In the genomic region with DNA sequence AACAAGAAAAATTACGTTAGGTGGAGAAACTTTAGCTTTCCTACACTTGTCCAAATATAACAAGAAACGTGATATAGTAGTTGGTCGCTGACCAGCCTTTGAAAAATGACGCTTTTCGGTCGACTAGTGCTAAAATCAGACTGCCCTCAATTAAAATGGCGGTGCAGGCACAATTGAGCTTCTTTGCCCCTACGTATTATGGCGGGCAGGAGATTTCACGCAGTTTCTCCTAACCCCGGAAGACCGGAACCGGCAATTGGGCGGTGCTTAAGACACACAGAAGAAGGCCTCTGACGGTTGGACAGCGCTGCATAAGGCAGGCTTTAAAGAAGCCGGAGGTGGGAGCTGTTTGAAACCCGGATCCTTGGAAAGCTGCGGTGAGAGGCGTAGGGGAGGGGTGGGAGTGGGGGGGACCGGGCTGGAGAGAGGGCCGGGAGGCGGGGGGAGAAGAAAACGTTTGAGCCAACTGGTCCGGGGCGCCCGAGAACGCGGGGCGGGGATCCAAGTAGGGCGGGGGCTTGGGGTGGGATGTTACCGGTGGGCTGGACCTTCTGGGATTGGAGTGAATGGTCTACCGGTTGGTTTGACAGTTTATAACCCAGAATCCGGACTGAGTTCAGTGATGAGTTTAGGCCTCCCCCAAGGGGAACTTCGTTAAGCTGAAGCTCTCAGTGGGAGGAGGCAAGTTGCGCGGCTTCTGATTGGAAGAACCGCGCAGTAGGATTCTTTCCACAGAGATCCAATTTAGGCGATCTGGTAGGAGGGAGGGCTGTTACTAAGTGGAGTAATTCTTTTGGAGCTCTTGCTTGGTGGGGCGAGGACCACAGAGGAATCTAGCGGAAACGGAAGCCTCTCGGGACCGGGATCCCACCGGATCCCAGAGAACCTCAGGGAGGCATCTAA, we compare ENCODE assay signal across 8 mouse cellular contexts. TPM values are rescaled to one million over a fixed set of nuclear protein-coding genes. Genes with fewer than 3 reads are reported as not detected.
DNase-seq lines count a peak whose midpoint lies in the region; ATAC-seq and TF ChIP-seq lines count a peak whose summit lies in the region.

No protein-coding gene starts in this region.

- H3K9me3 ChIP-seq in kidney, embryonic 14.5 days (ENCODE audit: control insufficient read depth, low read length) = no peaks in the 10 kb centered on the region
- H3K9me3 ChIP-seq in limb, embryonic 15.5 days = no peaks in the 10 kb centered on the region

- peak overlapping the region; percentile 91 for H3K9ac ChIP-seq in kidney, embryonic 14.5 days (ENCODE audit: low read depth, low read length)
- H3K9ac ChIP-seq in limb, embryonic 15.5 days = peak overlapping the region; percentile 88

- no peaks in the 10 kb centered on the region for H3K27me3 ChIP-seq in kidney, embryonic 14.5 days (ENCODE audit: control insufficient read depth, insufficient read depth, low read length)
- H3K27me3 ChIP-seq in limb, embryonic 15.5 days = no peaks in the 10 kb centered on the region

- TF ChIP-seq POLR2A in bone marrow macrophage, adult 2 months (IDR thresholded peaks at IDR 0.05; ENCODE audit: borderline replicate concordance, low read depth, low read length) = peak; percentile 15; the same call in 1 of the 2 replicates
- TF ChIP-seq POLR2A in embryonic fibroblast, embryonic 13.5 days (IDR thresholded peaks at IDR 0.05; ENCODE audit: low read depth, low read length) = peak; percentile 81

- peaks cover 4% of the 10 kb centered on the region for H3K4me1 ChIP-seq in bone marrow macrophage, adult 2 months (ENCODE audit: control insufficient read depth, insufficient read depth, low read length)
- peaks cover 5% of the 10 kb centered on the region; the same call in 1 of the 2 replicates for H3K4me1 ChIP-seq in embryonic fibroblast, embryonic 13.5 days (ENCODE audit: control insufficient read depth, insufficient read depth, low read length)
- peaks cover 10% of the 10 kb centered on the region for H3K4me1 ChIP-seq in kidney, embryonic 14.5 days (ENCODE audit: control insufficient read depth, insufficient read depth, low read length)
- H3K4me1 ChIP-seq in limb, embryonic 15.5 days = peaks cover 11% of the 10 kb centered on the region

- DNase-seq in A20 (ENCODE audit: low read depth, low spot score) = peak; percentile 96
- peak; percentile 96 for DNase-seq in heart, adult 9 months (ENCODE audit: low spot score in 2 of 2)
- DNase-seq in monocyte, adult 2 months (ENCODE audit: low read depth in 1 of 2, low spot score in 2 of 2) = peak; percentile 77 to 83
- peak; percentile 93 to 96 for DNase-seq in spleen, postnatal 36 days (ENCODE audit: low spot score in 2 of 2)

- peak; percentile 94 for ATAC-seq in kidney, embryonic 14.5 days (ENCODE audit: low FRiP score, low TSS enrichment)
- ATAC-seq in limb, embryonic 15.5 days (ENCODE audit: insufficient number of reproducible peaks, low FRiP score, low TSS enrichment, low read depth) = peak; percentile 93

- WGBS in kidney, embryonic 14.5 days = 1% methylated on average over 46 of the region's 46 CpGs
- under 1% methylated on average over 44 of the region's 46 CpGs for WGBS in limb, embryonic 15.5 days

- TF ChIP-seq CTCF in bone marrow macrophage, adult 2 months (IDR thresholded peaks at IDR 0.05; ENCODE audit: low read depth, low read length) = no peak
- no peak for TF ChIP-seq CTCF in embryonic fibroblast, embryonic 13.5 days (IDR thresholded peaks at IDR 0.05; ENCODE audit: borderline replicate concordance, insufficient read depth, low read length)

- peak overlapping the region; percentile 94 for H3K27ac ChIP-seq in bone marrow macrophage, adult 2 months (ENCODE audit: insufficient read depth, low read depth, low read length)
- peak overlapping the region; percentile 98 for H3K27ac ChIP-seq in embryonic fibroblast, embryonic 13.5 days (ENCODE audit: insufficient read depth, low read length)
- peak overlapping the region; percentile 99 for H3K27ac ChIP-seq in kidney, embryonic 14.5 days (ENCODE audit: low read depth, low read length)
- peak overlapping the region; percentile 98 for H3K27ac ChIP-seq in limb, embryonic 15.5 days

- H3K4me2 ChIP-seq in kidney, embryonic 14.5 days (replicated peaks; ENCODE audit: low read depth, low read length) = peak overlapping the region; percentile 83
- peak overlapping the region; percentile 70 for H3K4me2 ChIP-seq in limb, embryonic 15.5 days

- H3K4me3 ChIP-seq in bone marrow macrophage, adult 2 months (ENCODE audit: insufficient read depth, low read length) = peak overlapping the region; percentile 73
- peak overlapping the region; percentile 69 for H3K4me3 ChIP-seq in embryonic fibroblast, embryonic 13.5 days (ENCODE audit: insufficient read depth, low read length)
- H3K4me3 ChIP-seq in kidney, embryonic 14.5 days (ENCODE audit: low read length) = peak overlapping the region; percentile 90
- H3K4me3 ChIP-seq in limb, embryonic 15.5 days = peak overlapping the region; percentile 85

- peaks cover 36% of the 10 kb centered on the region for H3K36me3 ChIP-seq in kidney, embryonic 14.5 days (ENCODE audit: control insufficient read depth, insufficient read depth, low read length)
- peaks cover 44% of the 10 kb centered on the region for H3K36me3 ChIP-seq in limb, embryonic 15.5 days

RNA-seq across cellular contexts. Expression of gene Fbrs, which starts 8.0 kb away (rescaled TPM):
- 134 and 147 TPM in 2 replicates for polyA plus RNA-seq in bone marrow macrophage, adult 2 months (2012; ENCODE audit: insufficient read depth, insufficient read length, missing spikeins)
- 54.2 and 58.1 TPM in 2 replicates for polyA plus RNA-seq in embryonic fibroblast, embryonic 13.5 days (2011; ENCODE audit: insufficient read length, low read depth, missing spikeins)
- polyA plus RNA-seq in kidney, embryonic 14.5 days (2014; fragmentation: Nextera tagmentation; extraction: Ambion mirVana) = 16.1 and 16.7 TPM in 2 replicates
- polyA plus RNA-seq in limb, embryonic 15.5 days (2015; fragmentation: Nextera tagmentation; extraction: Ambion mirVana) = 13.7 and 16.0 TPM in 2 replicates

RNA-seq across cellular contexts. Expression of gene Prr14, which starts 11.6 kb away (rescaled TPM):
- 67.4 and 69.0 TPM in 2 replicates for polyA plus RNA-seq in bone marrow macrophage, adult 2 months (2012; ENCODE audit: insufficient read depth, insufficient read length, missing spikeins)
- polyA plus RNA-seq in embryonic fibroblast, embryonic 13.5 days (2011; ENCODE audit: insufficient read length, low read depth, missing spikeins) = 73.6 and 83.0 TPM in 2 replicates
- polyA plus RNA-seq in kidney, embryonic 14.5 days (2014; fragmentation: Nextera tagmentation; extraction: Ambion mirVana) = 40.9 and 48.4 TPM in 2 replicates
- polyA plus RNA-seq in limb, embryonic 15.5 days (2015; fragmentation: Nextera tagmentation; extraction: Ambion mirVana) = 37.4 and 45.2 TPM in 2 replicates

RNA-seq across cellular contexts. Expression of gene Zfp689, which starts 22.0 kb away (rescaled TPM):
- polyA plus RNA-seq in bone marrow macrophage, adult 2 months (2012; ENCODE audit: insufficient read depth, insufficient read length, missing spikeins) = 1.4 and 1.7 TPM in 2 replicates
- polyA plus RNA-seq in embryonic fibroblast, embryonic 13.5 days (2011; ENCODE audit: insufficient read length, low read depth, missing spikeins) = 1.8 and 3.2 TPM in 2 replicates
- 6.4 and 10.8 TPM in 2 replicates for polyA plus RNA-seq in kidney, embryonic 14.5 days (2014; fragmentation: Nextera tagmentation; extraction: Ambion mirVana)
- 9.4 and 9.8 TPM in 2 replicates for polyA plus RNA-seq in limb, embryonic 15.5 days (2015; fragmentation: Nextera tagmentation; extraction: Ambion mirVana)

RNA-seq across cellular contexts. Expression of gene Srcap, which starts 40.8 kb away (rescaled TPM):
- polyA plus RNA-seq in bone marrow macrophage, adult 2 months (2012; ENCODE audit: insufficient read depth, insufficient read length, missing spikeins) = 56.4 and 58.1 TPM in 2 replicates
- 63.8 and 64.6 TPM in 2 replicates for polyA plus RNA-seq in embryonic fibroblast, embryonic 13.5 days (2011; ENCODE audit: insufficient read length, low read depth, missing spikeins)
- polyA plus RNA-seq in kidney, embryonic 14.5 days (2014; fragmentation: Nextera tagmentation; extraction: Ambion mirVana) = 43.0 and 82.3 TPM in 2 replicates
- 37.6 and 40.0 TPM in 2 replicates for polyA plus RNA-seq in limb, embryonic 15.5 days (2015; fragmentation: Nextera tagmentation; extraction: Ambion mirVana)

RNA-seq across cellular contexts. Expression of gene Gm42715, which starts 48.4 kb away (rescaled TPM):
- polyA plus RNA-seq in bone marrow macrophage, adult 2 months (2012; ENCODE audit: insufficient read depth, insufficient read length, missing spikeins) = 4.7 and 6.2 TPM in 2 replicates
- polyA plus RNA-seq in embryonic fibroblast, embryonic 13.5 days (2011; ENCODE audit: insufficient read length, low read depth, missing spikeins) = 10.3 and 12.0 TPM in 2 replicates
- polyA plus RNA-seq in kidney, embryonic 14.5 days (2014; fragmentation: Nextera tagmentation; extraction: Ambion mirVana) = 25.1 and 25.4 TPM in 2 replicates
- polyA plus RNA-seq in limb, embryonic 15.5 days (2015; fragmentation: Nextera tagmentation; extraction: Ambion mirVana) = 12.3 and 13.1 TPM in 2 replicates

Comparison
In these comparisons a context has a peak if more than half of its experiments do, and no peak if none do; other contexts are left out.
1. Peak in every context shown above with its lines: DNase-seq, ATAC-seq, H3K4me3 ChIP-seq and H3K27ac ChIP-seq.